Mouse (Mus musculus) cerebellum, adult 2 months (tissue): ENCODE measurements around the gene Fbxl20. TPM values are rescaled to one million over a fixed set of nuclear protein-coding genes. Genes with fewer than 3 reads are reported as not detected.

Source experiments
- DNase-seq, 2 experiments: peaks; one replicate each; pipeline ENCODE4 v3.0.0; 2021
- H3K27ac ChIP-seq: fragments of 200-500 bp; 2 replicates; pipeline ENCODE4 v1.5.1; 2012; ENCODE audit warnings: low read length, control low read depth, inconsistent platforms; ENCODE audit not compliant: insufficient read depth
- H3K27me3 ChIP-seq: fragments of 200-500 bp; 2 replicates; pipeline ENCODE4 v1.6.1; 2012; ENCODE audit warnings: inconsistent platforms, mild to moderate bottlenecking, low read length, moderate library complexity; ENCODE audit not compliant: control insufficient read depth, insufficient read depth
- H3K4me1 ChIP-seq: fragments of 200-500 bp; 2 replicates; pipeline ENCODE4 v1.6.1; 2011; ENCODE audit warnings: low read length; ENCODE audit not compliant: control insufficient read depth, insufficient read depth
- H3K4me3 ChIP-seq: fragments of 200-500 bp; replicated peaks from 2 replicates; pipeline ENCODE3; 2011; ENCODE audit warnings: mild to moderate bottlenecking, low read depth, low read length, control low read depth; ENCODE audit not compliant: insufficient read depth
- CTCF ChIP-seq: fragments of 200-500 bp; IDR thresholded peaks from 2 replicates; pipeline ENCODE4 v1.5.1; 2011; ENCODE audit warnings: low read depth, mild to moderate bottlenecking, control low read depth, low read length, moderate library complexity, borderline replicate concordance; ENCODE audit not compliant: insufficient read depth
- POLR2A ChIP-seq: fragments of 200-500 bp; IDR thresholded peaks from 2 replicates; pipeline ENCODE4 v1.6.1; 2011; ENCODE audit warnings: low read length, control low read depth, borderline replicate concordance; ENCODE audit not compliant: insufficient read depth
- WGBS: fragments of 180-500 bp; shearing (Covaris S2); methylation state at CpG from one replicate; pipeline ENCODE4 v1.1.7; 2018; 5-methylcytosine and 5-hydroxymethylcytosine counted together
- polyA plus RNA-seq: library from polyadenylated mRNA; depleted of rRNA; stranded (reverse); fragments of >200 nt; gene quantifications from 2 replicates; pipeline ENCODE4 v1.2.3, GENCODE M21; 2012

The Fbxl20 gene
- polyA plus RNA-seq, 1 experiment, result 23.0 TPM

- 89% methylated on average over 5 of the region's 5 CpGs for WGBS
- Histone ChIP-seq H3K4me3 (no peak overlapping the region), H3K27ac (no peak overlapping the region), H3K27me3 (no peaks in the 10 kb centered on the region), H3K4me1 (no peaks in the 10 kb centered on the region)
- TF ChIP-seq CTCF (no peak), POLR2A (no peak)
- no peak for DNase-seq
Measured at GRCm38 (mm10) chr11:98123424-98123823, 26.8 kb downstream of the Fbxl20 start.

- TF ChIP-seq CTCF, result no peak
- no peak for TF ChIP-seq POLR2A
- no peak overlapping the region for H3K27ac ChIP-seq
- no peaks in the 10 kb centered on the region for H3K27me3 ChIP-seq
- 89% methylated on average over 1 of the region's 1 CpGs for WGBS
- no peak for DNase-seq
- no peaks in the 10 kb centered on the region for H3K4me1 ChIP-seq
- H3K4me3 ChIP-seq, result no peak overlapping the region
Measured at GRCm38 (mm10) chr11:98114363-98114762, 35.8 kb downstream of the Fbxl20 start.

- no peaks in the 10 kb centered on the region for H3K27me3 ChIP-seq
- TF ChIP-seq CTCF, result no peak
- TF ChIP-seq POLR2A, result no peak
- H3K27ac ChIP-seq, result no peak overlapping the region
Measured at GRCm38 (mm10) chr11:98113504-98113903, 36.7 kb downstream of the Fbxl20 start.

GRCm38 (mm10) chr11:98109706-98110105 is 40.5 kb downstream of the Fbxl20 start:
- Histone ChIP-seq H3K4me1 (no peaks in the 10 kb centered on the region), H3K27me3 (no peaks in the 10 kb centered on the region), H3K4me3 (no peak overlapping the region), H3K27ac (no peak overlapping the region)
- TF ChIP-seq CTCF (no peak), POLR2A (no peak)
- DNase-seq, result no peak
- 85% methylated on average over 5 of the region's 5 CpGs for WGBS

More at GRCm38 (mm10) chr11:98113504-98113903, 36.7 kb downstream of the Fbxl20 start:
- H3K4me3 ChIP-seq, result no peak overlapping the region
- WGBS, result 79% methylated on average over 4 of the region's 4 CpGs
- no peak for DNase-seq
- H3K4me1 ChIP-seq, result no peaks in the 10 kb centered on the region

- Histone ChIP-seq H3K4me1 (no peaks in the 10 kb centered on the region), H3K27ac (no peak overlapping the region), H3K4me3 (no peak overlapping the region), H3K27me3 (no peaks in the 10 kb centered on the region)
- no peak for TF ChIP-seq CTCF
- TF ChIP-seq POLR2A, result no peak
- DNase-seq, result no peak
- 89% methylated on average over 3 of the region's 3 CpGs for WGBS
Measured at GRCm38 (mm10) chr11:98101332-98101731, 48.9 kb downstream of the Fbxl20 start.

GRCm38 (mm10) chr11:98090583-98090982 is 59.6 kb downstream of the Fbxl20 start:
- Histone ChIP-seq H3K27me3 (no peaks in the 10 kb centered on the region), H3K4me3 (no peak overlapping the region), H3K27ac (no peak overlapping the region), H3K4me1 (no peaks in the 10 kb centered on the region)
- TF ChIP-seq CTCF (no peak), POLR2A (no peak)
- WGBS, result 24% methylated on average over 9 of the region's 9 CpGs
- DNase-seq, result peak in 1 of 2 experiments; percentile 16

GRCm38 (mm10) chr11:98088224-98088623 is 62.0 kb downstream of the Fbxl20 start:
- no peak overlapping the region for H3K27ac ChIP-seq
- H3K27me3 ChIP-seq, result no peaks in the 10 kb centered on the region
- no peak overlapping the region for H3K4me3 ChIP-seq
- peak in 1 of 2 experiments; percentile 20 for DNase-seq
- 40% methylated on average over 7 of the region's 7 CpGs for WGBS
- no peaks in the 10 kb centered on the region for H3K4me1 ChIP-seq
- no peak for TF ChIP-seq POLR2A
- no peak for TF ChIP-seq CTCF

GRCm38 (mm10) chr11:98086574-98086973 is 63.6 kb downstream of the Fbxl20 start:
- WGBS, result 48% methylated on average over 7 of the region's 7 CpGs
- Histone ChIP-seq H3K27me3 (no peaks in the 10 kb centered on the region), H3K4me3 (no peak overlapping the region), H3K4me1 (no peaks in the 10 kb centered on the region), H3K27ac (no peak overlapping the region)
- no peak for DNase-seq
- no peak for TF ChIP-seq POLR2A
- TF ChIP-seq CTCF, result no peak
